Mouse (Mus musculus) heart, adult 18-20 months (tissue): Measurements from ENCODE around the gene Snx20. TPM values are rescaled to one million over a fixed set of nuclear protein-coding genes. Genes with fewer than 3 reads are reported as not detected.
A peak's percentile ranks its signal among the peaks of the same experiment; 100 is the strongest.

Source experiments
- DNase-seq, 2 experiments: peaks; one replicate each; pipeline ENCODE4 v3.0.0; 2021 to 2022; ENCODE audit warnings: mixed read lengths in 1 of 2
- total RNA-seq, 2 experiments: library from RNA; stranded (reverse); gene quantifications; 2 replicates each; pipeline ENCODE4 v1.2.3; 2021

Snx20 gene
- total RNA-seq, 2 experiments from 2014 or later = 1.1 to 3.0 TPM

- DNase-seq = no peak
Observed at GRCm38 (mm10) chr8:88642734-88643564, 7.0 kb upstream of the Snx20 start.

GRCm38 (mm10) chr8:88638908-88639307 is 3.0 kb upstream of the Snx20 start:
- DNase-seq = no peak

GRCm38 (mm10) chr8:88637092-88638000 is 1.4 kb upstream of the Snx20 start:
- DNase-seq = peak in 1 of 2 experiments; percentile 38

- DNase-seq = peak; percentile 49 to 84
Observed at GRCm38 (mm10) chr8:88633343-88633765, 2.6 kb downstream of the Snx20 start.

GRCm38 (mm10) chr8:88631081-88631480 is 4.8 kb downstream of the Snx20 start:
- no peak for DNase-seq

- DNase-seq = peak in 1 of 2 experiments; percentile 50
Observed at GRCm38 (mm10) chr8:88630225-88630624, 5.7 kb downstream of the Snx20 start.

GRCm38 (mm10) chr8:88628001-88628774 is 7.7 kb downstream of the Snx20 start:
- no peak for DNase-seq

GRCm38 (mm10) chr8:88627265-88627991 is 8.5 kb downstream of the Snx20 start:
- DNase-seq = peak; percentile 51 to 78

GRCm38 (mm10) chr8:88626940-88627264 is 9.0 kb downstream of the Snx20 start:
- DNase-seq = no peak

GRCm38 (mm10) chr8:88626433-88626832 is 9.5 kb downstream of the Snx20 start:
- DNase-seq = no peak

- no peak for DNase-seq
Observed at GRCm38 (mm10) chr8:88624276-88624675, 11.7 kb downstream of the Snx20 start.

- no peak for DNase-seq
Observed at GRCm38 (mm10) chr8:88623351-88623750, 12.6 kb downstream of the Snx20 start.

GRCm38 (mm10) chr8:88621408-88621807 is 14.5 kb downstream of the Snx20 start:
- peak; percentile 63 to 91 for DNase-seq

GRCm38 (mm10) chr8:88620931-88621330 is 15.0 kb downstream of the Snx20 start:
- DNase-seq = no peak

GRCm38 (mm10) chr8:88619513-88619912 is 16.4 kb downstream of the Snx20 start:
- no peak for DNase-seq

GRCm38 (mm10) chr8:88618612-88619011 is 17.3 kb downstream of the Snx20 start:
- DNase-seq = no peak

- no peak for DNase-seq
Observed at GRCm38 (mm10) chr8:88614981-88615380, 20.9 kb downstream of the Snx20 start.

GRCm38 (mm10) chr8:88610271-88610670 is 25.7 kb downstream of the Snx20 start:
- DNase-seq = no peak

GRCm38 (mm10) chr8:88609036-88609435 is 26.9 kb downstream of the Snx20 start:
- DNase-seq = no peak

GRCm38 (mm10) chr8:88605361-88606040 is 30.4 kb downstream of the Snx20 start:
- DNase-seq = no peak
